Mouse (Mus musculus): Measurements from ENCODE around the gene Clec3b. TPM values are rescaled to one million over a fixed set of nuclear protein-coding genes. Genes with fewer than 3 reads are reported as not detected.

The Clec3b gene
- polyA plus RNA-seq (2015; fragmentation: Nextera tagmentation; extraction: Ambion mirVana): 0.32 and 0.98 TPM in 2 replicates

GRCm38 (mm10) chr9:123150241-123151020 is at the start of gene Clec3b:
Gene Clec3b, plus strand, starts transcription at chr9:123150946.
- no peaks in the 10 kb centered on the region for H3K36me3 ChIP-seq
- no peak within 1 kb of the TSS for H3K4me2 ChIP-seq (replicated peaks)
- no peak within 1 kb of the TSS for H3K27ac ChIP-seq (replicated peaks)
- H3K9me3 ChIP-seq: no peaks in the 10 kb centered on the region
- H3K9ac ChIP-seq (replicated peaks): no peak within 1 kb of the TSS
- no peak for ATAC-seq (replicated peaks)
- H3K4me1 ChIP-seq: no peaks in the 10 kb centered on the region
- H3K27me3 ChIP-seq: no peaks in the 10 kb centered on the region
- no peak within 1 kb of the TSS for H3K4me3 ChIP-seq
- WGBS: 83% methylated on average over 5 of the region's 5 CpGs

GRCm38 (mm10) chr9:123103425-123103824 is 47.3 kb upstream of the Clec3b start:
- no peak for ATAC-seq (replicated peaks)
- no peak overlapping the region for H3K27ac ChIP-seq (replicated peaks)
- H3K4me3 ChIP-seq: no peak overlapping the region
- H3K9me3 ChIP-seq: no peaks in the 10 kb centered on the region
- H3K9ac ChIP-seq (replicated peaks): no peak overlapping the region
- no peaks in the 10 kb centered on the region for H3K4me1 ChIP-seq
- peaks cover 11% of the 10 kb centered on the region for H3K36me3 ChIP-seq
- H3K27me3 ChIP-seq: no peaks in the 10 kb centered on the region
- H3K4me2 ChIP-seq (replicated peaks): no peak overlapping the region

GRCm38 (mm10) chr9:123104362-123104761 is 46.4 kb upstream of the Clec3b start:
- no peaks in the 10 kb centered on the region for H3K27me3 ChIP-seq
- no peak overlapping the region for H3K4me3 ChIP-seq
- no peaks in the 10 kb centered on the region for H3K9me3 ChIP-seq
- ATAC-seq (replicated peaks): no peak
- no peaks in the 10 kb centered on the region for H3K4me1 ChIP-seq
- H3K9ac ChIP-seq (replicated peaks): no peak overlapping the region
- H3K36me3 ChIP-seq: peaks cover 10% of the 10 kb centered on the region
- no peak overlapping the region for H3K27ac ChIP-seq (replicated peaks)
- no peak overlapping the region for H3K4me2 ChIP-seq (replicated peaks)

GRCm38 (mm10) chr9:123107186-123107585 is 43.6 kb upstream of the Clec3b start:
- no peaks in the 10 kb centered on the region for H3K27me3 ChIP-seq
- 94% methylated on average over 4 of the region's 4 CpGs for WGBS
- H3K27ac ChIP-seq (replicated peaks): no peak overlapping the region
- peaks cover 11% of the 10 kb centered on the region for H3K4me1 ChIP-seq
- H3K9ac ChIP-seq (replicated peaks): no peak overlapping the region
- no peak overlapping the region for H3K4me2 ChIP-seq (replicated peaks)
- no peaks in the 10 kb centered on the region for H3K9me3 ChIP-seq
- no peak overlapping the region for H3K4me3 ChIP-seq
- H3K36me3 ChIP-seq: no peaks in the 10 kb centered on the region; the same call in 1 of the 2 replicates
- no peak for ATAC-seq (replicated peaks)

- Histone ChIP-seq H3K4me2 (replicated peaks) (no peak overlapping the region), H3K4me3 (no peak overlapping the region), H3K36me3 (no peaks in the 10 kb centered on the region; the same call in 1 of the 2 replicates), H3K4me1 (peaks cover 21% of the 10 kb centered on the region), H3K9me3 (no peaks in the 10 kb centered on the region), H3K27ac (replicated peaks) (no peak overlapping the region), H3K9ac (replicated peaks) (no peak overlapping the region), H3K27me3 (no peaks in the 10 kb centered on the region)
- ATAC-seq (replicated peaks): no peak
- 96% methylated on average over 7 of the region's 7 CpGs for WGBS
These were observed 41.6 kb upstream of the Clec3b start for GRCm38 (mm10) chr9:123109188-123109587.

- ATAC-seq (replicated peaks): no peak
- peak overlapping the region; percentile 69 for H3K4me2 ChIP-seq (replicated peaks)
- H3K27me3 ChIP-seq: no peaks in the 10 kb centered on the region
- peaks cover 24% of the 10 kb centered on the region for H3K4me1 ChIP-seq
- H3K9me3 ChIP-seq: no peaks in the 10 kb centered on the region
- 0 out of 2 replicates have a peak overlapping the region, but pooled peaks have one; percentile 85 for H3K9ac ChIP-seq (replicated peaks)
- H3K4me3 ChIP-seq: peak overlapping the region; percentile 74
- WGBS: 64% methylated on average over 8 of the region's 8 CpGs
- H3K36me3 ChIP-seq: no peaks in the 10 kb centered on the region
- no peak overlapping the region for H3K27ac ChIP-seq (replicated peaks)
These were observed 39.0 kb upstream of the Clec3b start for GRCm38 (mm10) chr9:123111751-123112221.

GRCm38 (mm10) chr9:123112805-123113521 is 37.8 kb upstream of the Clec3b start, which contains the start of the genes Zdhhc3 and Exosc7:
Gene Zdhhc3, minus strand, starts transcription at chr9:123113205.
Gene Exosc7, plus strand, starts transcription at chr9:123113215.
- WGBS: under 1% methylated on average over 77 of the region's 79 CpGs
- no peaks in the 10 kb centered on the region for H3K9me3 ChIP-seq
- peak within 1 kb of the TSS; percentile 85 for H3K9ac ChIP-seq (replicated peaks)
- peak within 1 kb of the TSS; percentile 69 for H3K4me2 ChIP-seq (replicated peaks)
- peak; percentile 94 for ATAC-seq (replicated peaks)
- no peaks in the 10 kb centered on the region for H3K36me3 ChIP-seq
- H3K27me3 ChIP-seq: no peaks in the 10 kb centered on the region
- H3K4me3 ChIP-seq: peak within 1 kb of the TSS; percentile 74
- H3K4me1 ChIP-seq: peaks cover 24% of the 10 kb centered on the region
- H3K27ac ChIP-seq (replicated peaks): peak within 1 kb of the TSS; percentile 92

- ATAC-seq (replicated peaks): no peak
- Histone ChIP-seq H3K27ac (replicated peaks) (peak overlapping the region; percentile 92), H3K4me2 (replicated peaks) (peak overlapping the region; percentile 69), H3K27me3 (no peaks in the 10 kb centered on the region), H3K9me3 (no peaks in the 10 kb centered on the region), H3K36me3 (peaks cover 5% of the 10 kb centered on the region; the same call in 1 of the 2 replicates), H3K9ac (replicated peaks) (peak overlapping the region; percentile 85), H3K4me3 (peak overlapping the region; percentile 74), H3K4me1 (peaks cover 24% of the 10 kb centered on the region)
- 65% methylated on average over 6 of the region's 6 CpGs for WGBS
These were observed 36.8 kb upstream of the Clec3b start for GRCm38 (mm10) chr9:123113931-123114330.

GRCm38 (mm10) chr9:123115566-123115965 is 35.2 kb upstream of the Clec3b start:
- no peak overlapping the region for H3K9ac ChIP-seq (replicated peaks)
- H3K4me1 ChIP-seq: peaks cover 24% of the 10 kb centered on the region
- H3K27ac ChIP-seq (replicated peaks): no peak overlapping the region
- H3K4me3 ChIP-seq: no peak overlapping the region
- WGBS: 81% methylated on average over 1 of the region's 1 CpGs
- no peak overlapping the region for H3K4me2 ChIP-seq (replicated peaks)
- no peak for ATAC-seq (replicated peaks)
- H3K9me3 ChIP-seq: no peaks in the 10 kb centered on the region
- H3K36me3 ChIP-seq: peaks cover 21% of the 10 kb centered on the region
- no peaks in the 10 kb centered on the region for H3K27me3 ChIP-seq

- Histone ChIP-seq H3K27ac (replicated peaks) (no peak overlapping the region), H3K9me3 (no peaks in the 10 kb centered on the region), H3K9ac (replicated peaks) (no peak overlapping the region), H3K36me3 (peaks cover 55% of the 10 kb centered on the region), H3K4me2 (replicated peaks) (no peak overlapping the region), H3K27me3 (no peaks in the 10 kb centered on the region), H3K4me1 (no peaks in the 10 kb centered on the region), H3K4me3 (no peak overlapping the region)
- no peak for ATAC-seq (replicated peaks)
- WGBS: 88% methylated on average over 3 of the region's 3 CpGs
These were observed 27.7 kb upstream of the Clec3b start for GRCm38 (mm10) chr9:123123017-123123416.

- no peaks in the 10 kb centered on the region for H3K4me1 ChIP-seq
- H3K4me2 ChIP-seq (replicated peaks): no peak overlapping the region
- no peaks in the 10 kb centered on the region for H3K9me3 ChIP-seq
- H3K4me3 ChIP-seq: no peak overlapping the region
- H3K9ac ChIP-seq (replicated peaks): no peak overlapping the region
- no peak for ATAC-seq (replicated peaks)
- WGBS: 95% methylated on average over 6 of the region's 6 CpGs
- H3K27me3 ChIP-seq: no peaks in the 10 kb centered on the region
- peaks cover 59% of the 10 kb centered on the region for H3K36me3 ChIP-seq
- H3K27ac ChIP-seq (replicated peaks): no peak overlapping the region
These were observed 27.0 kb upstream of the Clec3b start for GRCm38 (mm10) chr9:123123571-123124412.
